33 mouse cellular contexts compared by ENCODE assay signal in the genomic region with DNA sequence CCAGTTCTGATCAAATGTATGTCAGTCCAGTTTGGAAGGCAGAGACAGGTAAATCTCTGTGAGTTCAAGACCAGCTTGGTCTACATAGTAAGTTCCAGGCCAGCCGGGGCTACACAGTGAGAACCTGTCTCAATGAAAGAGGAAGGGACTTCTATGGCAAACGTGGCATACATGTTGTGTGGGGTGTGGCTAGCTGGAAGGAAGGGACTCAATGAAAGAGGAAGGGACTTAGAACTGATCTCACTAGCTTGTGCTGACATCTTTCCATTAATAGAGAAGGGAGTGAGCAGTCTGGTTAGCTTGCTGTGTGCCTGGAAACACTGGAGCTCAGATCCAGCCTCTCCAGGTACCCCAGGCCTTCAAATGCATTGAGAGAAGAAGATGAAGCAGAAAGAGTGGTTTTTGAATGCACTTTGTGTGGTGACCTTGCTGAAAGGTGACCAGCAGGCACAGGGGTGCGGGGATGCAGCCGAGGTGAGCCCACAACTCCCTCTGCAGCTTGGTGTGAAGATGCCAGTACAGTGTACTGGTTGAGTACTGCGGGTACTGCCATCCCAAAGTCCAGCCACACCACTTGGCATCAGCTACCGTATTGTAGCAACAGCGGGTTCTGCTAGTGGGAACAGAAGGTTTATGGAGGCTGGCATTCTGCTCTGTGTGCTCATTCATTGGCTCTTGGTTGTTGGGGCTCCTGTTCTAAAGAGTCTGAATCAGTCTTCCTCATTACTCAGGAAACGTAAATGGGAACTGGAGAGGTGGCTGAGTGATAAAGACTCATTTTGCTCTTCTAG. TPM values are rescaled to one million over a fixed set of nuclear protein-coding genes. Genes with fewer than 3 reads are reported as not detected.
DNase-seq lines count a peak whose midpoint lies in the region; ATAC-seq lines count a peak whose summit lies in the region.
"Had no signal": no experiment of that assay in that cellular context is flagged by ENCODE, and none has a peak within 500 bp of the region (broad histone marks: within the 10 kb centered on the region; RNA-seq: fewer than 3 reads in every experiment).

No protein-coding gene starts in this region.

- WGBS in midbrain, embryonic 14.5 days, result 94% methylated on average over 8 of the region's 8 CpGs

- DNase-seq in frontal cortex, adult 2 months (ENCODE audit: extremely low spot score in 1 of 2, low spot score in 1 of 2), result no peak
- peak; percentile 51 for DNase-seq in A20 (ENCODE audit: low read depth, low spot score)
- no peak for DNase-seq in urinary bladder, postnatal 14 days (ENCODE audit: low spot score)
- DNase-seq in midbrain, embryonic 14.5 days, result no peak
- no peak for DNase-seq in natural killer cell, adult 2 months (ENCODE audit: low spot score in 2 of 2)
- DNase-seq: adrenal gland, adult 8-10 months; cerebellum, adult 11 months; cerebellum, adult 9-10 months; gastrocnemius, postnatal 25 days; heart, adult 2 months; kidney, adult 2 months; kidney, postnatal 36 days; layer of hippocampus, postnatal 36 days; left cerebral cortex, postnatal 4 days; lung, adult 2 months; lung, postnatal 10 days; right cerebral cortex, adult 18-20 months; right cerebral cortex, postnatal 4 days; thymus, adult 18-20 months; thymus, postnatal 25 days had no signal

- no peaks in the 10 kb centered on the region for H3K27me3 ChIP-seq in midbrain, embryonic 14.5 days (ENCODE audit: control insufficient read depth, insufficient read depth, low read length)
- H3K27me3 ChIP-seq: embryonic facial prominence, embryonic 15.5 days; forebrain, embryonic 12.5 days; heart, embryonic 12.5 days; midbrain, embryonic 13.5 days had no signal

- ATAC-seq in frontal cortex, adult (ENCODE audit: low TSS enrichment), result peak; percentile 17; the same call in 1 of the 2 replicates
- peak; percentile 60 for ATAC-seq in common myeloid progenitor, adult 5-6 weeks (replicated peaks; ENCODE audit: low read depth, poor library complexity, severe bottlenecking)
- ATAC-seq in megakaryocyte progenitor cell, adult 5-6 weeks (replicated peaks; ENCODE audit: poor library complexity), result peak; percentile 47
- ATAC-seq in midbrain, embryonic 14.5 days (ENCODE audit: low FRiP score, low TSS enrichment), result no peak
- ATAC-seq: activated CD4-positive, CD25-positive, alpha-beta regulatory T cell, adult 4 months; CD4-positive, CD25-positive, alpha-beta regulatory T cell, adult 4 months; inflammation-experienced regulatory T-cells, adult 6 months; midbrain, embryonic 13.5 days had no signal

- no peaks in the 10 kb centered on the region for H3K4me1 ChIP-seq in midbrain, embryonic 14.5 days (ENCODE audit: control insufficient read depth, insufficient read depth, low read length)
- H3K4me1 ChIP-seq: embryonic facial prominence, embryonic 10.5 days; embryonic facial prominence, embryonic 15.5 days; forebrain, embryonic 12.5 days; midbrain, embryonic 13.5 days had no signal

- H3K4me2 ChIP-seq in midbrain, embryonic 14.5 days (ENCODE audit: low read length), result no peak overlapping the region
- H3K4me2 ChIP-seq: embryonic facial prominence, embryonic 15.5 days; forebrain, embryonic 12.5 days; heart, embryonic 12.5 days; hindbrain, embryonic 14.5 days; midbrain, embryonic 13.5 days had no signal

- H3K9me3 ChIP-seq in midbrain, embryonic 14.5 days (ENCODE audit: control insufficient read depth, low read length), result no peaks in the 10 kb centered on the region
- H3K9me3 ChIP-seq: embryonic facial prominence, embryonic 10.5 days; embryonic facial prominence, embryonic 15.5 days; forebrain, embryonic 12.5 days; heart, embryonic 12.5 days; midbrain, embryonic 13.5 days had no signal

- peaks cover 94% of the 10 kb centered on the region for H3K36me3 ChIP-seq in midbrain, embryonic 14.5 days (ENCODE audit: control insufficient read depth, insufficient read depth, low read length)

- no peak overlapping the region for H3K9ac ChIP-seq in midbrain, embryonic 14.5 days (replicated peaks; ENCODE audit: low read length)
- H3K9ac ChIP-seq: embryonic facial prominence, embryonic 15.5 days; forebrain, embryonic 12.5 days; heart, embryonic 12.5 days; hindbrain, embryonic 14.5 days; liver, embryonic 14.5 days; midbrain, embryonic 13.5 days had no signal

- H3K4me3 ChIP-seq in midbrain, embryonic 14.5 days (replicated peaks; ENCODE audit: low read depth, low read length), result no peak overlapping the region
- H3K4me3 ChIP-seq: embryonic facial prominence, embryonic 10.5 days; embryonic facial prominence, embryonic 15.5 days; forebrain, embryonic 12.5 days; heart, adult 2 months; heart, embryonic 12.5 days; midbrain, embryonic 13.5 days had no signal

- no peak overlapping the region for H3K27ac ChIP-seq in midbrain, embryonic 14.5 days (replicated peaks; ENCODE audit: low read depth, low read length)
- H3K27ac ChIP-seq: embryonic facial prominence, embryonic 10.5 days; embryonic facial prominence, embryonic 15.5 days; forebrain, embryonic 12.5 days; heart, adult 2 months; hindbrain, embryonic 14.5 days; liver, embryonic 14.5 days; midbrain, embryonic 13.5 days had no signal

RNA-seq across cellular contexts. Expression of a gene that starts 40.5 kb away (rescaled TPM):
- 16.2 and 17.8 TPM in 2 replicates for polyA plus RNA-seq in frontal cortex, adult 2 months (2012; rRNA removed)
- total RNA-seq in common myeloid progenitor, adult 5-6 weeks (2017), result 77.0 and 94.4 TPM in 2 replicates
- total RNA-seq in megakaryocyte progenitor cell, adult 5-6 weeks (2015), result 92.3 and 95.8 TPM in 2 replicates
- total RNA-seq in megakaryocyte progenitor cell, adult 5-6 weeks (2017), result 65.7 and 80.7 TPM in 2 replicates
- 11.5 and 14.4 TPM in 2 replicates for polyA plus RNA-seq in midbrain, embryonic 14.5 days (2014; fragmentation: Nextera tagmentation; extraction: Ambion mirVana)
